Mouse (Mus musculus) kidney, postnatal 25 days (tissue): ENCODE results near the gene Gdf2.

Experiments
- DNase-seq, 2 experiments: peaks; one replicate each; pipeline ENCODE4 v3.0.0; 2021; ENCODE audit warnings: mixed read lengths in 2 of 2

Gene Gdf2

GRCm38 (mm10) chr14:33940739-33941138, at the start of gene Gdf2:
Gene Gdf2, plus strand, starts transcription at chr14:33941039.
- no peak for DNase-seq

- no peak for DNase-seq
Observed at GRCm38 (mm10) chr14:33891507-33891906, 49.3 kb upstream of the Gdf2 start.

- no peak for DNase-seq
Observed at GRCm38 (mm10) chr14:33895777-33896176, 45.1 kb upstream of the Gdf2 start.

GRCm38 (mm10) chr14:33896628-33897300, 44.1 kb upstream of the Gdf2 start:
- DNase-seq, result peak in 1 of 2 experiments; percentile 46

- no peak for DNase-seq
Observed at GRCm38 (mm10) chr14:33902783-33903182, 38.1 kb upstream of the Gdf2 start.

GRCm38 (mm10) chr14:33903199-33903598, 37.6 kb upstream of the Gdf2 start:
- DNase-seq, result no peak

GRCm38 (mm10) chr14:33904851-33905250, 36.0 kb upstream of the Gdf2 start:
- no peak for DNase-seq

- peak; percentile 70 to 89 for DNase-seq
Observed at GRCm38 (mm10) chr14:33913727-33914126, 27.1 kb upstream of the Gdf2 start.

GRCm38 (mm10) chr14:33914206-33914605, 26.6 kb upstream of the Gdf2 start:
- DNase-seq, result no peak

- no peak for DNase-seq
Observed at GRCm38 (mm10) chr14:33920727-33921559, 19.9 kb upstream of the Gdf2 start.

- DNase-seq, result no peak
Observed at GRCm38 (mm10) chr14:33922771-33923167, 18.1 kb upstream of the Gdf2 start.

- peak; percentile 44 to 61 for DNase-seq
Observed at GRCm38 (mm10) chr14:33923168-33924070, 17.4 kb upstream of the Gdf2 start, which contains the start of gene Gdf10. Gene Gdf10, plus strand, starts transcription at chr14:33923587.

- DNase-seq, result no peak
Observed at GRCm38 (mm10) chr14:33931853-33932252, 9.0 kb upstream of the Gdf2 start.

GRCm38 (mm10) chr14:33932935-33933703, 7.7 kb upstream of the Gdf2 start:
- peak; percentile 78 to 91 for DNase-seq

GRCm38 (mm10) chr14:33933778-33934317, 7.0 kb upstream of the Gdf2 start:
- DNase-seq, result peak; percentile 59 to 83

GRCm38 (mm10) chr14:33939117-33939516, 1.7 kb upstream of the Gdf2 start:
- DNase-seq, result peak; percentile 56 to 68

- DNase-seq, result no peak
Observed at GRCm38 (mm10) chr14:33942222-33942621, 1.4 kb downstream of the Gdf2 start.

GRCm38 (mm10) chr14:33946125-33946524, 5.3 kb downstream of the Gdf2 start:
- no peak for DNase-seq

- DNase-seq, result no peak
Observed at GRCm38 (mm10) chr14:33952233-33952981, 11.6 kb downstream of the Gdf2 start.

GRCm38 (mm10) chr14:33953761-33954160, 12.9 kb downstream of the Gdf2 start, which contains the start of gene Rbp3:
Gene Rbp3, plus strand, starts transcription at chr14:33954003.
- no peak for DNase-seq

GRCm38 (mm10) chr14:33956055-33956454, 15.2 kb downstream of the Gdf2 start:
- DNase-seq, result no peak
